Mouse (Mus musculus): Measurements from ENCODE around the gene Msh4. TPM values are rescaled to one million over a fixed set of nuclear protein-coding genes. Genes with fewer than 3 reads are reported as not detected.

Msh4 gene
- polyA plus RNA-seq (2015; fragmentation: Nextera tagmentation; extraction: Ambion mirVana): 0.05 TPM in 2 replicates

GRCm38 (mm10) chr3:153906136-153906871, at the start of gene Msh4:
TSS of gene Msh4 (minus strand) at chr3:153906138.

DNA sequence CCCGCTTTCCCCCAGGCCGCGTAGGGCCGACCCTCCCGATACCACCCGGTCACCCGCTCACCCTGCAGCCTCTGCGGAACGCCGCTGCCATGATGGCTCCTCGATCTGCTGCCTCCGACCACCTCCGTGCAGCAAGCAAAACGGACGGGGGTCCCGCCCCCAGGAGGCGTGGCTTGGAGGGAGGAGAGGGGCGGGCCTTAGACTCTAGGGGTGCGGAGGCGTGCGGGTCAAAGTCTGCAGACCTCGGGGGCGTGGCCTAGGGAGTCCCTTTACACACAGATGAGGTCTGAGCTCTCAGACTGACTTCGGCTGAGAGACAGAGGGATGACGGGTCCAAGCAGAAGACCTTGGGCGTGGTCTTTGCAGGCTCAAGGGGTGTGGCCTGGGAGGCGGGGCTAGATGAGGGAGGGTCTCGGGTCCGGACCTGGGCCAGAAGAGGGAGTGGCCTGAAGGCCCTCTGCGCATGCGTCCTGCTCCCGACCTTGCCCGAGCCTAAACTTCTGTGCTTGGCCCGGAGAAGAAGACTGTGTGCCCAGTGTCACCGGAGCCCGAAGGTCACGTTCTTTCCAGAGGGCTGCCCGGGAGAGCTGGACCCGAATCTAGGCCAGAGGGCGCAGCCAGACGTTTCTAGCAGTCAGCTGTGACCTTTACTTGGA, 38.5 kb upstream of the Msh4 start, which contains the start of gene Acadm:
TSS of gene Acadm (minus strand) at position 298 of the 656 bp plus-strand sequence.

DNA sequence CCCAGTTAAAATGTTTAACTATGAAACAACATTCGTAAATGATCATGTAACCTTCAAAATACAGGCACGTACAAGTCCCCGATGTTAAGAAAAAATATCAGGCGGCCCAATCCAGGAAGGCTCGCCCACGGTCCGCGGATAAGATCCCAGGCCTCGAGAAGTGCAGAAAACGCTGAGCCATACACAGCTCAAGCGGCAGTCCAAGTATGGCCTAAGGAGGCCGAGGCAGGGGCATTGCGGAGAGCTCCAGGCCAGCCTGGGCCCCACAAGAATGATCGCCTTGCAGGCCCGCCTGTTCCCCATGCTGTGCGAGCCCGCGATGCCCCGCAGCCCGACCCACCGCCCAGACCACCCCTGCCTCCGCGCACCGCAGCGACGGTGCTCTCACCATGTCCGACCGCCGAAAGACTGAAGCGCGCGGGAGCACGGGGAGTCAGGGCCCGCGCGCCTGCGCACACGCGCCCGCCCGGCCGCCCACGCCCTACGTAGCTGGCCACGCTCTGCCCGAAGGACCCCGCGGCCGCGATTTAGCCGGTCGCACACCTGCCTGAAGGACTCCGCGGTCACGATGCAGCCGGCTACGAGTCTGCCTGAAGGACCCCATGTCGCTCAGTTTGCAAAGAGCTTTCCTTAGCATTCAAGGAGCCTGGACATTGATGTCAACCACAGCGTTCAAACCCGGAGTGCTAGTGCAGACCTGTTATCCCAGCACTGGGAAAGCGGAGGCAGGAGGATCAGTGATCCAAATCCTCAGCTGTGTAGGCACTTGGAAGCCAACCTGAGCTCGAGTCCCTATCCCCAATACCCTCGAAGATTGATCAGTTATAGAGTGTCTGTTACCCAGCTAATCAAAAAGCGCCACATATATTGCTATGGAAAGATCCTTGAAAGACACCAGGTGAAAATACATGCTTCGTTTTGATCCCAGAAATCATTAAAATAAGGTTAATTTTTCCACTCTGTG, 6.9 kb upstream of the Msh4 start, which contains the start of gene Rabggtb:
TSS of gene Rabggtb (minus strand) at position 464 of the 964 bp plus-strand sequence.

DNA sequence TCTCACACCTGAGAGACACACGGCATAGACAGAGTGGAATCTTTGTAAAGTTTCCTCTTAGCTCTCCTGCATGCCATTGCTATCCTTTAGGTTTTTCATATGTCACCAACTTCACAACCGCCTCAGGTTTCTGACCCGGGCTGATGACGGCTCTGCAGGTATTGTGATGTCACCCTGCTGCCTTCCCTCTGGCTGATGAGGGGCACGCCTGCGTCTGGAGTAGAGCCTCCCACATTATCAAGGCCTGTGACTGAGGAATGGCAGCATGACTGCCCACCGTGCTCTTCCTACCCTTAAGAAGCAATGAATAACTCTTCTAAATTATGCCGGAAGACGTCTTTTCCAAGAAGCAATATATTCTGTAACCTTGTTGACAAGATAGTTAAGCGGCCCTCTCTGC, 61.9 kb downstream of the Msh4 start, which contains the start of gene Asb17:
TSS of gene Asb17 (plus strand) at position 180 of the 400 bp plus-strand sequence.

Other genes with a start within 250 kb of the Msh4 start
- 4.9 and 5.0 TPM in 2 replicates for gene St6galnac3, start 181.0 kb downstream of the Msh4 start, polyA plus RNA-seq (2015; fragmentation: Nextera tagmentation; extraction: Ambion mirVana)
- gene Asb17, start 61.9 kb downstream of the Msh4 start, polyA plus RNA-seq (2015; fragmentation: Nextera tagmentation; extraction: Ambion mirVana): 0.16 TPM in 1 of 2 replicates, not detected in the other
- gene Rabggtb, start 6.9 kb upstream of the Msh4 start, polyA plus RNA-seq (2015; fragmentation: Nextera tagmentation; extraction: Ambion mirVana): 40.4 and 44.1 TPM in 2 replicates
- 274 and 323 TPM in 2 replicates for gene Acadm, start 38.5 kb upstream of the Msh4 start, polyA plus RNA-seq (2015; fragmentation: Nextera tagmentation; extraction: Ambion mirVana)
- 0.32 and 0.39 TPM in 2 replicates for gene Slc44a5, start 67.3 kb upstream of the Msh4 start, polyA plus RNA-seq (2015; fragmentation: Nextera tagmentation; extraction: Ambion mirVana)

All from skeletal muscle tissue, postnatal 0 days (tissue).